Mouse (Mus musculus): ENCODE measurements around the gene Lrg1. TPM values are rescaled to one million over a fixed set of nuclear protein-coding genes. Genes with fewer than 3 reads are reported as not detected.

The Lrg1 gene
- polyA plus RNA-seq, 1 experiment = 56.0 TPM

DNA sequence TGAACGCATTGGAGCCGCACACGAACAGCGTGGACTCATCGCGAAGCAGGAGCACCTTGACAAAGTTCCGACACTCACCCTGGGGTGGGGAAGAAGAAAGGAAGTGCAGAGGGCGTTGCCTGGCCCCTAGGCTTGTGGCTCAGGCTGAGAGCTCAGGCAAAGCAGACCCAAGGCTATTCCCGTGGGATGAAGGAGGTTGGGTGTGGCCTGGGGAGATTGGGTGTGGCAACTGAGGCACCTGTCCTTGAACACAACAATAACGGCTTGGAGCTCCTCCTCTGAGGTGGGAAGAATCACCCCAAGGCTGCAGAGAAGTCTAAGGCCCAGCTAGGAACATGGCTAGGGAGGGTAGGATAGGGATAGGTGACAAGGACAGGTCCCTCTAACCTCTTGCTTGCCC is 9.3 kb upstream of the Lrg1 start:
- H3K4me3 ChIP-seq (ENCODE audit: extremely low read depth, insufficient read depth, insufficient read length) = no peak overlapping the region
- H3K27ac ChIP-seq (ENCODE audit: insufficient read depth, low read length) = no peak overlapping the region
- peaks cover 5% of the 10 kb centered on the region; the same call in 1 of the 2 replicates for H3K4me1 ChIP-seq (ENCODE audit: control insufficient read depth, insufficient read depth, insufficient read length)
- H3K36me3 ChIP-seq (ENCODE audit: control insufficient read depth, insufficient read depth, low read length) = no peaks in the 10 kb centered on the region
- TF ChIP-seq POLR2A (IDR thresholded peaks at IDR 0.05; ENCODE audit: low read depth, low read length) (no peak), CTCF (IDR thresholded peaks at IDR 0.05; ENCODE audit: extremely low read depth, insufficient read depth, insufficient read length, insufficient replicate concordance) (no peak)
- no peaks in the 10 kb centered on the region for H3K27me3 ChIP-seq (ENCODE audit: control insufficient read depth, insufficient read depth, low read length)
- 87% methylated on average over 10 of the region's 10 CpGs for WGBS
- no peak for DNase-seq (ENCODE audit: low read depth in 1 of 2, low spot score in 2 of 2)

DNA sequence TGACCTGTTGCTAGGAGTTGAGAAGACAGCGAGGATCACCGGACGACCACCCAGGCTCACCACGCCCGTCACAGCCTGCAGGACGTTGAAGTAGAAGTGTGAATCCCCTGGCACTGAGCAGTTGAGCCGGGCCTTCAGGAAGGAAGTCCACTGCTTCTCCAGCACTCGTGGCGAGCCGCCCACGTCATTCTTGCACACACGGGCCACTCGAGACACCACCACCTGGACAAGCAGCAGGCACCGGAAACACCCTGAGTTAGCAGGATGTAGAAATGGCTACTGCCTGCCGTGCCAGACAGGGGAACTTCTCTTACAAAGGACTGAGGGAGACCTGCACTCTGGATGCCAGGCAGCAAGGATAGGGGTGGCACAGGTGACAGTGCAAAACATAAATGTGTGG is 6.4 kb upstream of the Lrg1 start:
- TF ChIP-seq POLR2A (IDR thresholded peaks at IDR 0.05; ENCODE audit: low read depth, low read length) (no peak), CTCF (IDR thresholded peaks at IDR 0.05; ENCODE audit: extremely low read depth, insufficient read depth, insufficient read length, insufficient replicate concordance) (no peak)
- Histone ChIP-seq H3K4me3 (ENCODE audit: extremely low read depth, insufficient read depth, insufficient read length) (no peak overlapping the region), H3K4me1 (ENCODE audit: control insufficient read depth, insufficient read depth, insufficient read length) (no peaks in the 10 kb centered on the region; the same call in 1 of the 2 replicates), H3K27me3 (ENCODE audit: control insufficient read depth, insufficient read depth, low read length) (0 out of 2 replicates have a peak, but pooled peaks cover 4% of the 10 kb centered on the region), H3K27ac (ENCODE audit: insufficient read depth, low read length) (no peak overlapping the region), H3K36me3 (ENCODE audit: control insufficient read depth, insufficient read depth, low read length) (no peaks in the 10 kb centered on the region)
- DNase-seq (ENCODE audit: low read depth in 1 of 2, low spot score in 2 of 2) = no peak
- WGBS = 43% methylated on average over 15 of the region's 15 CpGs

- Histone ChIP-seq H3K27ac (ENCODE audit: insufficient read depth, low read length) (no peak overlapping the region), H3K27me3 (ENCODE audit: control insufficient read depth, insufficient read depth, low read length) (0 out of 2 replicates have a peak, but pooled peaks cover 4% of the 10 kb centered on the region), H3K4me1 (ENCODE audit: control insufficient read depth, insufficient read depth, insufficient read length) (no peaks in the 10 kb centered on the region; the same call in 1 of the 2 replicates), H3K4me3 (ENCODE audit: extremely low read depth, insufficient read depth, insufficient read length) (no peak overlapping the region), H3K36me3 (ENCODE audit: control insufficient read depth, insufficient read depth, low read length) (no peaks in the 10 kb centered on the region)
- 81% methylated on average over 11 of the region's 11 CpGs for WGBS
- no peak for DNase-seq (ENCODE audit: low read depth in 1 of 2, low spot score in 2 of 2)
- TF ChIP-seq POLR2A (IDR thresholded peaks at IDR 0.05; ENCODE audit: low read depth, low read length) = no peak
- no peak for TF ChIP-seq CTCF (IDR thresholded peaks at IDR 0.05; ENCODE audit: extremely low read depth, insufficient read depth, insufficient read length, insufficient replicate concordance)
Measured at GRCm38 (mm10) chr17:56126175-56126574, 4.4 kb upstream of the Lrg1 start.

DNA sequence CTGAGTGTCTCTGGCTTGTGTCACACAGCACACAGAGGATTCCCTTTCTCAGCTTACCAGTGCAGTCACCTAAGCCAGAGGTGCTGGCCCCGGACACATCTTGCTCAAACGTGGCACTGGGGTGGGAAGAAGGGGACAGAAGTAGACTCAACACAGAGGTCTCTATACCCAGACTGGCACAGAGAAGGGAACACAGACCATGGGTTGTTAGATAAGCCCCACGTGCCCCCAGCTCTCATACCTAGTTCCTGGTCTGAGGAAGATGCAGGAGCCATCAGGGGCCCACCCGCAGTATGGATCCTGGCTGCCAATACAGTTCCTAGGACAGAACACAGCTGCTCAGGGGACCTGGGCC is 3.5 kb upstream of the Lrg1 start:
- no peak overlapping the region for H3K27ac ChIP-seq (ENCODE audit: insufficient read depth, low read length)
- 92% methylated on average over 4 of the region's 4 CpGs for WGBS
- no peak overlapping the region for H3K4me3 ChIP-seq (ENCODE audit: extremely low read depth, insufficient read depth, insufficient read length)
- no peaks in the 10 kb centered on the region; the same call in 1 of the 2 replicates for H3K4me1 ChIP-seq (ENCODE audit: control insufficient read depth, insufficient read depth, insufficient read length)
- H3K36me3 ChIP-seq (ENCODE audit: control insufficient read depth, insufficient read depth, low read length) = no peaks in the 10 kb centered on the region
- H3K27me3 ChIP-seq (ENCODE audit: control insufficient read depth, insufficient read depth, low read length) = 0 out of 2 replicates have a peak, but pooled peaks cover 8% of the 10 kb centered on the region
- TF ChIP-seq CTCF (IDR thresholded peaks at IDR 0.05; ENCODE audit: extremely low read depth, insufficient read depth, insufficient read length, insufficient replicate concordance) = no peak
- no peak for TF ChIP-seq POLR2A (IDR thresholded peaks at IDR 0.05; ENCODE audit: low read depth, low read length)
- no peak for DNase-seq (ENCODE audit: low read depth in 1 of 2, low spot score in 2 of 2)

DNA sequence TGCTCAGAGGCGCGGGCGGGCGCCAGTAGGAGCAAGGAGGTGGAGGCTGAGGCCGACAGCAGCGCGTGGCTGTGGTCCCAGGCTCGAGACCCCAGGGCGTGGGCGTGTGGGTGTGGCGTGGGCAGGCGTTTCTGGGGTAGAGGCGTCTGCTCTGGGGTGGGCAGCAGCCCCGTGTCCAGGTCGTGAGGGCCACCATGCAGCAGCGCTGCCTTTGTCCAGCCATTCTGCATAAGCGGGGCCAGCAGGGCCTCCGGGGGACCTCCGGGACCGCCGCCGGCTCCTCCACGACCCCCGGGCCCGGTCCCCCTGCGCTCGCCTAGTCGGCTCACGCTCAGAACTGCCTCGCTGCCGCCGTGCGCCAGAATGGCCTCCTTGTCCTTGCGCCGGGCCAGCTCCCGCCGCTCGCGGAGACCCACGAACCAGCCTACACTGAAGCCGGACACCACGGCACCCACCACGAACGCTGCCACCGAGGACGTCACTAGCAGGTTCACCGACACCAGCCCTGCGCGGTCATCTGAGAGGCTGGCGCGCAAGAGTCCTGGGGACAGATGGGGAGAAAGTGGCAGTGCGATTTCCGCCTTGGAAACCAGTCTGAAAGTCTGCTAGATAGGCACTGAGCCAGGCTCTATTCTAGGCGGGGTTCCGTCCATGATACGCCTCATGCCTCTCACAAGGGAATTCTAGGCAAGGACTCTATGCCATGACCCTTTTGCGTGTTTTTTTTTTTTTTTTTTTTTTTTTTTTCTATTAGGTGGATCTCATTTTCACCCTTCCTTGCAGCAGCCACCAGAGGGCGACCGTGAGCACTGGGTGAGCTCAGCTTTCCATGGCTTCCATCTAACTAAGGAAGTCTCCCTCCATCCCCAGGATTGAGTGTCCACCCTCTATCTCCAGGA is 2.8 kb upstream of the Lrg1 start:
- Histone ChIP-seq H3K4me1 (ENCODE audit: control insufficient read depth, insufficient read depth, insufficient read length) (no peaks in the 10 kb centered on the region; the same call in 1 of the 2 replicates), H3K27ac (ENCODE audit: insufficient read depth, low read length) (no peak overlapping the region), H3K4me3 (ENCODE audit: extremely low read depth, insufficient read depth, insufficient read length) (peak overlapping the region; percentile 29; the same call in 1 of the 2 replicates), H3K36me3 (ENCODE audit: control insufficient read depth, insufficient read depth, low read length) (no peaks in the 10 kb centered on the region), H3K27me3 (ENCODE audit: control insufficient read depth, insufficient read depth, low read length) (peaks cover 11% of the 10 kb centered on the region; the same call in 1 of the 2 replicates)
- WGBS = 51% methylated on average over 59 of the region's 59 CpGs
- TF ChIP-seq POLR2A (IDR thresholded peaks at IDR 0.05; ENCODE audit: low read depth, low read length) (no peak), CTCF (IDR thresholded peaks at IDR 0.05; ENCODE audit: extremely low read depth, insufficient read depth, insufficient read length, insufficient replicate concordance) (peak; percentile 70; the same call in 1 of the 2 replicates)
- DNase-seq (ENCODE audit: low read depth in 1 of 2, low spot score in 2 of 2) = peak in 1 of 2 experiments; percentile 37

- no peak overlapping the region for H3K4me3 ChIP-seq (ENCODE audit: extremely low read depth, insufficient read depth, insufficient read length)
- peaks cover 11% of the 10 kb centered on the region for H3K27me3 ChIP-seq (ENCODE audit: control insufficient read depth, insufficient read depth, low read length)
- TF ChIP-seq CTCF (IDR thresholded peaks at IDR 0.05; ENCODE audit: extremely low read depth, insufficient read depth, insufficient read length, insufficient replicate concordance) (no peak), POLR2A (IDR thresholded peaks at IDR 0.05; ENCODE audit: low read depth, low read length) (no peak)
- no peak for DNase-seq (ENCODE audit: low read depth in 1 of 2, low spot score in 2 of 2)
- no peak overlapping the region for H3K27ac ChIP-seq (ENCODE audit: insufficient read depth, low read length)
- no peaks in the 10 kb centered on the region for H3K36me3 ChIP-seq (ENCODE audit: control insufficient read depth, insufficient read depth, low read length)
- no peaks in the 10 kb centered on the region; the same call in 1 of the 2 replicates for H3K4me1 ChIP-seq (ENCODE audit: control insufficient read depth, insufficient read depth, insufficient read length)
- 69% methylated on average over 59 of the region's 59 CpGs for WGBS
Measured at GRCm38 (mm10) chr17:56123681-56124340, 2.0 kb upstream of the Lrg1 start.
